Mouse (Mus musculus): ENCODE results near the gene Cyp2j12. TPM values are rescaled to one million over a fixed set of nuclear protein-coding genes. Genes with fewer than 3 reads are reported as not detected.
"Not testable (repeated sequence)": the region's sequence is repeated elsewhere in the genome, so short reads cannot be mapped to it uniquely, and the experiment has no call there.

The Cyp2j12 gene
- total RNA-seq (2022), result 1 to 10 TPM; 5.1 to 7.2 (median 5.7) TPM

- DNase-seq (ENCODE audit: low spot score in 2 of 2), result no peak
These were observed at the start of gene Cyp2j12 for GRCm38 (mm10) chr4:96140732-96141467. Gene Cyp2j12, minus strand, starts transcription at chr4:96141152.

- not testable (repeated sequence) for DNase-seq (ENCODE audit: low spot score in 2 of 2)
These were observed 48.4 kb upstream of the Cyp2j12 start for GRCm38 (mm10) chr4:96189321-96189720.

GRCm38 (mm10) chr4:96188671-96189070 is 47.7 kb upstream of the Cyp2j12 start:
- DNase-seq (ENCODE audit: low spot score in 2 of 2), result not testable (repeated sequence)

GRCm38 (mm10) chr4:96188146-96188545 is 47.2 kb upstream of the Cyp2j12 start:
- not testable (repeated sequence) for DNase-seq (ENCODE audit: low spot score in 2 of 2)

- DNase-seq (ENCODE audit: low spot score in 2 of 2), result not testable (repeated sequence)
These were observed 43.8 kb upstream of the Cyp2j12 start for GRCm38 (mm10) chr4:96184716-96185115.

GRCm38 (mm10) chr4:96162839-96163238 is 21.9 kb upstream of the Cyp2j12 start:
- no peak for DNase-seq (ENCODE audit: low spot score in 2 of 2)

GRCm38 (mm10) chr4:96161575-96161974 is 20.6 kb upstream of the Cyp2j12 start:
- DNase-seq (ENCODE audit: low spot score in 2 of 2), result no peak

GRCm38 (mm10) chr4:96139226-96139625 is 1.7 kb downstream of the Cyp2j12 start:
- no peak for DNase-seq (ENCODE audit: low spot score in 2 of 2)

GRCm38 (mm10) chr4:96134246-96134645 is 6.7 kb downstream of the Cyp2j12 start:
- no peak for DNase-seq (ENCODE audit: low spot score in 2 of 2)

- no peak for DNase-seq (ENCODE audit: low spot score in 2 of 2)
These were observed 44.1 kb downstream of the Cyp2j12 start for GRCm38 (mm10) chr4:96096841-96097240.

- no peak for DNase-seq (ENCODE audit: low spot score in 2 of 2)
These were observed 49.1 kb downstream of the Cyp2j12 start for GRCm38 (mm10) chr4:96091869-96092268.

- not testable (repeated sequence) for DNase-seq (ENCODE audit: low spot score in 2 of 2)
These were observed 51.5 kb downstream of the Cyp2j12 start for GRCm38 (mm10) chr4:96089356-96090048.

GRCm38 (mm10) chr4:96078308-96078707 is 62.6 kb downstream of the Cyp2j12 start:
- DNase-seq (ENCODE audit: low spot score in 2 of 2), result no peak

- DNase-seq (ENCODE audit: low spot score in 2 of 2), result peak in 1 of 2 experiments; percentile 9
These were observed 63.5 kb downstream of the Cyp2j12 start, which contains the start of gene Cyp2j13 for GRCm38 (mm10) chr4:96077261-96078125. Gene Cyp2j13, minus strand, starts transcription at chr4:96077546.

GRCm38 (mm10) chr4:96062045-96062444 is 78.9 kb downstream of the Cyp2j12 start:
- no peak for DNase-seq (ENCODE audit: low spot score in 2 of 2)

GRCm38 (mm10) chr4:96060106-96060505 is 80.8 kb downstream of the Cyp2j12 start:
- DNase-seq (ENCODE audit: low spot score in 2 of 2), result no peak

Other genes with a start within 250 kb of the Cyp2j12 start
- gene Hook1, start 173.9 kb downstream of the Cyp2j12 start, total RNA-seq (2022), result 10 to 100 TPM; 66.3 to 70.8 (median 69.7) TPM
- gene Cyp2j13, start 63.6 kb downstream of the Cyp2j12 start, total RNA-seq (2022), result 1 to 10 TPM; 1.5 to 1.7 (median 1.6) TPM
- gene Cyp2j7, start 95.5 kb upstream of the Cyp2j12 start, total RNA-seq (2022), result under 1 TPM in 2 of 4 experiments, not detected in 2; 0.23 to 0.26 TPM
- gene Cyp2j11, start 207.5 kb upstream of the Cyp2j12 start, total RNA-seq (2022), result under 1 TPM; 0.19 to 0.50 (median 0.38) TPM

All from left cerebral cortex, adult 8-10 months (tissue).